Mouse (Mus musculus): Measurements from ENCODE around the gene Spag5. TPM values are rescaled to one million over a fixed set of nuclear protein-coding genes. Genes with fewer than 3 reads are reported as not detected.
"Not testable (repeated sequence)": the region's sequence is repeated elsewhere in the genome, so short reads cannot be mapped to it uniquely, and the experiment has no call there.

The Spag5 gene
- polyA plus RNA-seq (2015; fragmentation: Nextera tagmentation; extraction: Ambion mirVana) = 29.2 and 30.3 TPM in 2 replicates

DNA sequence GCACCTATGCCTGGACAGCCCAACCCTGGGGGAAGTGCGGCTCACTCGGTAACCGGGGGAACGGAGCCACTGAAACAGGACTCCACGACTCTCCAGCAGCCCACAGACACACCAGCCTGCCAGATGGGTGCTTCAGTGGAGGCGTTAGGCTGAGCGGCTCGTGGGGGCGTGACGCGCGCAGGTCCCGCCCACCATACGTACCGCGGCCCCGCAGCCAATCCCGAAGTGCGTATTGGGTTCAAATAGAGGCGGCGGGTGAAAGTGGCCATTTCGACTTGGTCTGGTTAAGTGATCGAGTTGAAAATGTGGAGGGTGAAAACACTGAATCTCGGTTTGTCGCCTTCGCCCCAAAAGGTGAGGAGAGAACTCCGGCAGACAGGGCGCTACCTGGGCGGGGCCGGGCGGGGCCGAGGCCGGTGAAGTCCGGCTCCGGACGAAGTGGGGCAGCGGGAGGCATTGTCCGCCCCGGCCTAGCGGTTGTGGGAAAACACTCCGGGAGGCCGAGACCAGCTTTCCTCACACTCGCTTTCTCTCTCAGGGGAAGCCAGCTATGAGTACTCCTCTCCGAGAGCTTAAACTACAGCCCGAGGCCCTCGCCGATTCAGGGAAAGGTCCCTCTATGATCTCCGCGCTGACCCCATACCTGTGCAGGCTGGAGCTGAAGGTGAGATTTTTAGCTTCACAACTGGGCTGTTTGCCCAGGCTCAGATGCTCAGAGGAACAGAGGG, at the start of gene Spag5:
Spag5 (plus strand) TSS at position 173 of the 728 bp plus-strand sequence.
- WGBS = under 1% methylated on average over 49 of the region's 49 CpGs
- peak; percentile 99 for ATAC-seq (ENCODE audit: insufficient number of reproducible peaks, low FRiP score, low TSS enrichment, low read depth)
- Histone ChIP-seq H3K36me3 (peaks cover 19% of the 10 kb centered on the region), H3K27me3 (no peaks in the 10 kb centered on the region), H3K4me2 (replicated peaks) (peak within 1 kb of the TSS; percentile 80), H3K4me3 (replicated peaks) (peak within 1 kb of the TSS; percentile 60), H3K9me3 (replicated peaks) (no peaks in the 10 kb centered on the region), H3K27ac (replicated peaks) (peak within 1 kb of the TSS; percentile 58; the same call in 1 of the 2 replicates), H3K4me1 (peaks cover 15% of the 10 kb centered on the region), H3K9ac (peak within 1 kb of the TSS; percentile 53)

DNA sequence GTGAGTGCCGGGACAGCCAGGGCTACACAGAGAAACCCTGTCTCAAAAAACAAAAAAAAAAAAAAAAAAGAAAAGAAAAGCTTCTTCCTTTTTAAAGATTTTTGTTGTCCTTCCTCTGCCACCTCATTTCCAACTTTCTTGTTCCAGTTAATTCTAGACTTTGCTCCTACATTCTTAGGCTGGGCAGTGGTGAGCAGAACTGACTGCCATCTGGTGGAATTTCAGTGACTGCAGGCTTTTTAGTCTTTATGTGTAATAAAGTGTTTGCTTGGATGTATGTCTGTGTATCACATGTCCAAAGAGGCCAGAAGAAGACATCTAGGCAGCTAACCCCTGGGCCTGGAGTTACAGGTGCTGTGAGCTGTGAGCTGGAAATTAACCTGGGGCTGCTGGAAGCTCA, 44.7 kb upstream of the Spag5 start:
- no peak for ATAC-seq (ENCODE audit: insufficient number of reproducible peaks, low FRiP score, low TSS enrichment, low read depth)
- no peak overlapping the region for H3K4me2 ChIP-seq (replicated peaks)
- peaks cover 4% of the 10 kb centered on the region; the same call in 1 of the 2 replicates for H3K27me3 ChIP-seq
- H3K9me3 ChIP-seq (replicated peaks) = no peaks in the 10 kb centered on the region
- H3K4me1 ChIP-seq = no peaks in the 10 kb centered on the region
- H3K27ac ChIP-seq (replicated peaks) = no peak overlapping the region
- no peak overlapping the region for H3K4me3 ChIP-seq (replicated peaks)
- no peak overlapping the region for H3K9ac ChIP-seq
- WGBS = 95% methylated on average over 1 of the region's 1 CpGs
- peaks cover 25% of the 10 kb centered on the region for H3K36me3 ChIP-seq

DNA sequence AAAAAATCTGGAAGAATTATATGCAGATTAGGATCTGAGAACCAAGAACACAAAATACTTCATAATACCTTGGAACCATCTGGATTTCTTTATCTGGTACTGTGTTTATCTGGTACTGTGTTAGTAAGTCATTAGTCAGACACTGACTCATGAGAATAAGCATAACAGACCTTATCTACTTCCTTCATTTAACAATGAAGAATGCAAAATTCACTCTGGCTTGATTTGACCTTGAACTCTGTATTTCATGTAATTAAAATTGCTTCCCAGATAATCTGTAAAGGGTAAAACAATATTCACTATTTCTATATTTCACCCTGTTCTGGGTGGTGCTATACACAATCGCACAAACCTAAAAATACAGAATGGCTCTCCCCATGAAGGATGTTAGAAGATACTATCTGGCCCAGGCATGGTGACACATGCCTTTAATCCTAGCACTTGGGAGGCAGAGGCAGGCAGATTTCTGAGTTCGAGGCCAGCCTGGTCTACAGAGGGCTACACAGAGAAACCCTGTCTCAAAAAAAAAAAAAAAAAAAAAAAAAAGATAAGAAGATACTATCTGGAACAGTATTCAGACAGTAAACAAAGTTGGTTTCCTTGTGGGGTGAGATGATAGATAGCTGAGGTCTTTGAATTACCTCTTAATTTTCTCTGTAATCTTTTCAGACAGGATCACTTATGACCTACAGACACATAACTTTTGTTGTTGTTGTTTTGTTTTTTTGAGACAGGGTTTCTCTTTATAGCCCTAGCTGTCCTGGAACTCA, 40.7 kb upstream of the Spag5 start:
- H3K9me3 ChIP-seq (replicated peaks) = no peaks in the 10 kb centered on the region
- peaks cover 22% of the 10 kb centered on the region for H3K36me3 ChIP-seq
- WGBS = 93% methylated on average over 2 of the region's 2 CpGs
- H3K4me3 ChIP-seq (replicated peaks) = peak overlapping the region; percentile 94
- peaks cover 4% of the 10 kb centered on the region; the same call in 1 of the 2 replicates for H3K27me3 ChIP-seq
- no peak overlapping the region for H3K9ac ChIP-seq
- no peak overlapping the region for H3K27ac ChIP-seq (replicated peaks)
- peaks cover 9% of the 10 kb centered on the region; the same call in 1 of the 2 replicates for H3K4me1 ChIP-seq
- H3K4me2 ChIP-seq (replicated peaks) = peak overlapping the region; percentile 76
- ATAC-seq (ENCODE audit: insufficient number of reproducible peaks, low FRiP score, low TSS enrichment, low read depth) = no peak

DNA sequence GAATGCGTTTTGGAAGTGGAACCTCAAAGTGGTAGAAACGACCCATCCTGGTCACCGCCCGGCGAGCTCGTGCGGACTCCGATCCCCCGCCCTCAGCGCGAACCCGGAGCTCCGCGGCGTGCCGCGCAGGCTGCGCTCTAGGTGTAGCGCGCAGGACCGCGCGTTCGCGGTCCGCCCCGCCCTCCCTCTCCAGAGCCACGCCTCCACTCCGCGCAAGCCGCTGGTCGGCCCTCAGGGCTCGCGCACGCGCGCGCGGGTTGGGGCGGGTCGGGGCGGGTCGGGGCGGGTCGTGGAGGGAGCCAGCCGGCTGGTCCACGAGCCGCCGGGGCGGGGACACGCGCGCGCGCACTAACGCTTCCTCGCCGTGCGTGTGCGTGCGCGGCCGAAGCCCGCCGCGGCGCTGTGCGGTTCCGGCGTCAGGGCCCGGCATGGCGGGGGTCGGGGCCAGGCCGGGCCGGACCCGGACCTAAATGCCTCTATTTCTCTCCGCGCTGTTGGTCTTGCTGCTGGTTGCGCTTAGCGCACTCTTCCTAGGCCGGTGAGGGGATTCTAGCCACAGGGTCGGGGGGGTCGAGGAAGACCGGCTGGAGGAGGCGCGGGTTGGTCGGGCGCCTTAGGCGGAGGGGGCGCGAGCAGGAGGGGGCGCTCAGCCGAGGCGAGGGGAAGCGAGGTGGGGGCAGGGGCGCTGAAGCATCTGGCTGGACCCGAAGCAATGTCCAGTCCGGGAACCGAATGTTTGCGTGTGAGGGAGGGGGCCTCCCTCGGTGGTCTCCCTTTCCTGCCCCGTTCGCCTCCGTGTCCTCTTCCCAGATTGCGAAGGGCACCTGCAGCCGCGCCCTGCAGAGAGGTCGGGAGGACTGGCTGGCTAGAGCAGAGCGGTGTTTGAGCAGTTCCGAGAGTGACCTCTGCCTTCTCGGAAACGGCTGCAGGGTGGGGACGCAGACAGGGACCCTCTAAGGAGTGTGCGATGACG, 39.7 kb upstream of the Spag5 start, which contains the start of gene 2610507B11Rik:
2610507B11Rik (plus strand) TSS at position 373 of the 973 bp plus-strand sequence.
- Histone ChIP-seq H3K9me3 (replicated peaks) (no peaks in the 10 kb centered on the region), H3K4me2 (replicated peaks) (peak within 1 kb of the TSS; percentile 76), H3K4me1 (peaks cover 9% of the 10 kb centered on the region; the same call in 1 of the 2 replicates), H3K4me3 (replicated peaks) (peak within 1 kb of the TSS; percentile 94), H3K36me3 (peaks cover 30% of the 10 kb centered on the region), H3K9ac (peak within 1 kb of the TSS; percentile 73), H3K27ac (replicated peaks) (peak within 1 kb of the TSS; percentile 88), H3K27me3 (peaks cover 4% of the 10 kb centered on the region; the same call in 1 of the 2 replicates)
- peak; percentile 98 for ATAC-seq (ENCODE audit: insufficient number of reproducible peaks, low FRiP score, low TSS enrichment, low read depth)
- under 1% methylated on average over 114 of the region's 115 CpGs for WGBS

DNA sequence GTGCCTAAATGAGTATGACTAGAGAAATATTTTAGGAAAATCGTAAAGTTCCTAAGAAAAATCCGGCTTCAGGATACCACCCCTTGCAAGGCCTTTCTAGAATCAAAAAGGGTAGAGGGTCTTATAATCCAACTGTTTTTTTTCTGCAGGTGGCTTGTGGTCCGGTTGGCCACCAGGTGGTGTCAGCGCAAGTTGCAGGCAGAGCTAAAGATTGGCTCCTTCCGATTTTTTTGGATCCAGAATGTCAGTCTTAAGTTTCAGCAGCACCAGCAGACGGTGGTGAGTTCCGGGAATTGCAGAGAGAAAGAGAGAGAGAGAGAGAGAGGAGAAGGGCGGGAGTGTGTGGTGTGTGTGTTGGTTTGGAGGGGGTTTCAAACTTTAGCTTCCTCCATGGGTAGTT, 38.8 kb upstream of the Spag5 start:
- ATAC-seq (ENCODE audit: insufficient number of reproducible peaks, low FRiP score, low TSS enrichment, low read depth) = no peak
- H3K9me3 ChIP-seq (replicated peaks) = no peaks in the 10 kb centered on the region
- 3% methylated on average over 8 of the region's 8 CpGs for WGBS
- peaks cover 38% of the 10 kb centered on the region for H3K36me3 ChIP-seq
- peaks cover 4% of the 10 kb centered on the region; the same call in 1 of the 2 replicates for H3K27me3 ChIP-seq
- no peak overlapping the region for H3K9ac ChIP-seq
- 0 out of 2 replicates have a peak overlapping the region, but pooled peaks have one; percentile 1 for H3K27ac ChIP-seq (replicated peaks)
- H3K4me3 ChIP-seq (replicated peaks) = peak overlapping the region; percentile 94
- H3K4me1 ChIP-seq = peaks cover 9% of the 10 kb centered on the region; the same call in 1 of the 2 replicates
- peak overlapping the region; percentile 76 for H3K4me2 ChIP-seq (replicated peaks)

DNA sequence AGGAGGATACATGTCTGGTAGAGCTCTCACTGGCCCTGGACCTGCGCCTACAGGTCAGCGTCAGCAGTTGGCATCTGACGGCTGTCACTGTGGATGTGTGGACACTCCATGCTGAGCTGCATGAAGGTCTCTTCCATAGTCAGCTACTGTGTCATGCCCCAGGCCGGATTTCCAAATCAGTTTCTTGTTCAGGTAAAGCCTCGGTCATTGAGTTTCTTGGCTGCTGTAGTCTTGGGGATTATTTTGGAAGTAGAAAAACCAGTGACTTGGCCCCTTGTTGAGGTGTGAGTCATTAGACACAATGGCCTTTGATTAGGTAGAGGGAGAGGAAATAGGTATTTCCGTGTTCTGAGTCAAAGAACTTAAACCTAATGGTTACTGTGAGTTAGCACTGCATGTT, 35.8 kb upstream of the Spag5 start:
- H3K27ac ChIP-seq (replicated peaks) = no peak overlapping the region
- H3K4me1 ChIP-seq = peaks cover 9% of the 10 kb centered on the region; the same call in 1 of the 2 replicates
- H3K9me3 ChIP-seq (replicated peaks) = no peaks in the 10 kb centered on the region
- no peaks in the 10 kb centered on the region for H3K27me3 ChIP-seq
- whole genome bisulfite sequencing = 93% methylated on average over 6 of the region's 6 CpGs
- no peak for ATAC-seq (ENCODE audit: insufficient number of reproducible peaks, low FRiP score, low TSS enrichment, low read depth)
- peaks cover 64% of the 10 kb centered on the region for H3K36me3 ChIP-seq
- H3K4me2 ChIP-seq (replicated peaks) = no peak overlapping the region
- H3K9ac ChIP-seq = no peak overlapping the region
- no peak overlapping the region for H3K4me3 ChIP-seq (replicated peaks)

DNA sequence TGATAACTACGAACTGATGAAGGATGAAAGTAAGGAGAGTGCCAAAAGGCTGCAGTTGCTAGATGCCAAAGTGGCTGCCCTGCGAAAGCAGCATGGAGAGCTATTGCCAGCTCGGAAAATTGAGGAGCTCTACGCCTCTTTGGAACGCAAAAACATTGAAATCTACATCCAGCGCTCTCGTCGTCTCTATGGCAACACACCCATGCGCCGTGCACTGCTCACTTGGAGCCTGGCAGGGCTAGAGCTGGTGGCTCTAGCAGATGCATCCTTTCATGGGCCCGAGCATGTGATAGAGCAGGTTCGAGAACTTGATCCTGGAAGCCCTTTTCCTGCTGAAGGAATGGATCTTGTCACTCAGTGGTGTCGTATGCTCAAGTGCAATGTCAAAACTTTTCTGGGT, 29.3 kb upstream of the Spag5 start:
- Histone ChIP-seq H3K27me3 (no peaks in the 10 kb centered on the region), H3K4me1 (no peaks in the 10 kb centered on the region), H3K4me3 (replicated peaks) (no peak overlapping the region), H3K36me3 (peaks cover 92% of the 10 kb centered on the region), H3K27ac (replicated peaks) (no peak overlapping the region), H3K4me2 (replicated peaks) (no peak overlapping the region), H3K9ac (no peak overlapping the region), H3K9me3 (replicated peaks) (no peaks in the 10 kb centered on the region)
- ATAC-seq (ENCODE audit: insufficient number of reproducible peaks, low FRiP score, low TSS enrichment, low read depth) = no peak
- WGBS = 88% methylated on average over 13 of the region's 13 CpGs

DNA sequence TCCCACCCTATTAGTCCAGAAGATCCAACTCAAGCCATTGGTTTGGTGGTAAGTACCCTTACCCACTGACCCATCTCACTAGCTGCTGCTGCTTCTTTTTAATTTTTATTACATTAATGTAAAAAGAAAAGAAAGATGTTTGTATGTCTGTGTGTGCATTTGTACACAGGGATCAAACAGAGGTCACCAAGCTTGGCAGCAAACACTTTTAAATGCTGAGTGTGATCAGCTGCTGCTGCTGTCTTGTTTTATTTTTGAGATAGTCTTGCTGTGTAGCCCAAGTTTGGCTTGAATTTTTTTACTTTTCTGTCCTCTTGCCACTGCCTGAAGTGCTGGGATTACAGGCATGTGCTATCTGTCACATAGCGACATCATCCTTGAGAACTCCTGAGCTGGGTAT, 25.7 kb upstream of the Spag5 start:
- no peak for ATAC-seq (ENCODE audit: insufficient number of reproducible peaks, low FRiP score, low TSS enrichment, low read depth)
- no peaks in the 10 kb centered on the region for H3K27me3 ChIP-seq
- H3K9me3 ChIP-seq (replicated peaks) = no peaks in the 10 kb centered on the region
- peaks cover 97% of the 10 kb centered on the region for H3K36me3 ChIP-seq
- no peak overlapping the region for H3K9ac ChIP-seq
- no peaks in the 10 kb centered on the region for H3K4me1 ChIP-seq
- WGBS = 97% methylated on average over 1 of the region's 1 CpGs
- no peak overlapping the region for H3K27ac ChIP-seq (replicated peaks)
- H3K4me3 ChIP-seq (replicated peaks) = no peak overlapping the region
- H3K4me2 ChIP-seq (replicated peaks) = no peak overlapping the region

DNA sequence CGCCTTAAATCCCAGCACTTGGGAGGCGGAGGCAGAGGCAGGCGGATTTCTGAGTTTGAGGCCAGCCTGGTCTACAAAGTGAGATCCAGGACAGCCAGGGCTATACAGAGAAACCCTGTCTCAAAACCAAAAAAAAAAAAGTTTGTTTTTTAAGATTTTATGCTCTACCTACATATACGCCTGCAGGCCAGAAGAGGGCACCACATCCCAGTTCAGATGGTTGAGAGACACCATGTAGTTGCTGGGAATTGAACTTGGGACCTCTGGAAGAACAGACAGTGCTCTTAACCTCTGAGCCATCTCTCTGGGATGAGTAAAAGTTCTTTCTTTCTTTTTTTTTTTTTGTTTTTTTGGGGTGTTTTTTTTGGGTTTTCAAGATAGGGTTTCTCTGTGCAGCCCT, 25.2 kb upstream of the Spag5 start:
- not testable (repeated sequence) for H3K4me3 ChIP-seq (replicated peaks); H3K9me3 ChIP-seq (replicated peaks); ATAC-seq (ENCODE audit: insufficient number of reproducible peaks, low FRiP score, low TSS enrichment, low read depth); H3K27me3 ChIP-seq; H3K4me2 ChIP-seq (replicated peaks); H3K9ac ChIP-seq; H3K27ac ChIP-seq (replicated peaks); H3K4me1 ChIP-seq
- WGBS = 93% methylated on average over 4 of the region's 4 CpGs
- H3K36me3 ChIP-seq = peaks cover 98% of the 10 kb centered on the region

DNA sequence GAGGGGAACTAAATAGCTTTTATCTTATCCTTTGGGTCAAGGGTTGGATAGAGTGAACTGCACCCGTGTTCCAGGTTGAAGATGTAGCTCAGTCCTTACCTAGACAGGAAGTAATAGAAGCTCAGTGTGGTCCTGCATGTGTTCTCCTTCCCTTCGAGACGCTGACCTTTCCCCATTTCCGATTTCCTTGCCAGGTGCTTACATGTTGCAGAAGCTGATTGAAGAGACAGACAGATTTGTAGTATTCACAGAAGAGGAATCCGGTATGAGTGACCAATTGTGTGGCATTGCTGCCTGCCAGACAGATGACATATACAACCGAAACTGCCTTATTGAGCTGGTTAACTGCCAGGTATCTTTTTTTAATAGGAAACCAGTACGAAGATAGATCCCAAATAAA, 22.5 kb upstream of the Spag5 start:
- ATAC-seq (ENCODE audit: insufficient number of reproducible peaks, low FRiP score, low TSS enrichment, low read depth) = no peak

More for the DNA sequence above, 22.5 kb upstream of the Spag5 start:
- Histone ChIP-seq H3K9me3 (replicated peaks) (no peaks in the 10 kb centered on the region), H3K4me3 (replicated peaks) (no peak overlapping the region), H3K4me1 (no peaks in the 10 kb centered on the region), H3K9ac (no peak overlapping the region), H3K27me3 (no peaks in the 10 kb centered on the region), H3K4me2 (replicated peaks) (no peak overlapping the region), H3K27ac (replicated peaks) (no peak overlapping the region), H3K36me3 (peaks cover 94% of the 10 kb centered on the region)
- WGBS = 88% methylated on average over 7 of the region's 7 CpGs

All from embryonic facial prominence, embryonic 15.5 days (tissue).